ENCODE assay signal across 7 mouse cellular contexts in genomic region chr7:111122531-111123130, GRCm38 (mm10). TPM values are rescaled to one million over a fixed set of nuclear protein-coding genes. Genes with fewer than 3 reads are reported as not detected.
A peak's percentile ranks its signal among the peaks of the same experiment; 100 is the strongest.
DNase-seq lines count a peak whose midpoint lies in the region; ATAC-seq and TF ChIP-seq lines count a peak whose summit lies in the region.

No protein-coding gene starts in this region.

- ATAC-seq in intestine, postnatal 0 days = peak; percentile 100
- peak; percentile 99 for ATAC-seq in midbrain, embryonic 12.5 days (ENCODE audit: low FRiP score, low read depth)

- peak overlapping the region; percentile 77 for H3K4me3 ChIP-seq in embryonic facial prominence, embryonic 10.5 days
- peak overlapping the region; percentile 68 for H3K4me3 ChIP-seq in intestine, postnatal 0 days (ENCODE audit: low read depth, low read length)
- peak overlapping the region; percentile 67 for H3K4me3 ChIP-seq in midbrain, embryonic 12.5 days
- H3K4me3 ChIP-seq in small intestine, adult 2 months (ENCODE audit: low read depth, low read length) = peak overlapping the region; percentile 65

- TF ChIP-seq POLR2A in small intestine, adult 2 months (IDR thresholded peaks at IDR 0.05; ENCODE audit: low read depth, low read length) = peak; percentile 97

- H3K27ac ChIP-seq in embryonic facial prominence, embryonic 10.5 days (replicated peaks) = peak overlapping the region; percentile 99
- peak overlapping the region; percentile 92 for H3K27ac ChIP-seq in intestine, postnatal 0 days (ENCODE audit: low read depth, low read length)
- peak overlapping the region; percentile 96 for H3K27ac ChIP-seq in midbrain, embryonic 12.5 days (replicated peaks)
- peak overlapping the region; percentile 94 for H3K27ac ChIP-seq in small intestine, adult 2 months (ENCODE audit: insufficient read depth, low read depth, low read length)

- H3K27me3 ChIP-seq in embryonic facial prominence, embryonic 10.5 days (replicated peaks; ENCODE audit: low read depth, poor library complexity, severe bottlenecking) = no peaks in the 10 kb centered on the region
- H3K27me3 ChIP-seq in intestine, postnatal 0 days (replicated peaks; ENCODE audit: control insufficient read depth, insufficient read depth, low read length) = no peaks in the 10 kb centered on the region
- no peaks in the 10 kb centered on the region for H3K27me3 ChIP-seq in midbrain, embryonic 12.5 days
- no peaks in the 10 kb centered on the region for H3K27me3 ChIP-seq in small intestine, adult 2 months (ENCODE audit: control insufficient read depth, insufficient read depth, low read length)

- H3K4me1 ChIP-seq in embryonic facial prominence, embryonic 10.5 days = peaks cover 15% of the 10 kb centered on the region
- peaks cover 3% of the 10 kb centered on the region; the same call in 1 of the 2 replicates for H3K4me1 ChIP-seq in intestine, postnatal 0 days (replicated peaks; ENCODE audit: control insufficient read depth, insufficient read depth, low read length)
- peaks cover 11% of the 10 kb centered on the region for H3K4me1 ChIP-seq in midbrain, embryonic 12.5 days
- H3K4me1 ChIP-seq in small intestine, adult 2 months (ENCODE audit: control insufficient read depth, insufficient read depth, insufficient read length, low read length) = peaks cover 4% of the 10 kb centered on the region; the same call in 1 of the 2 replicates

- H3K4me2 ChIP-seq in intestine, postnatal 0 days (replicated peaks; ENCODE audit: low read depth) = peak overlapping the region; percentile 87
- H3K4me2 ChIP-seq in midbrain, embryonic 12.5 days (replicated peaks) = peak overlapping the region; percentile 74

- peak; percentile 97 for DNase-seq in adrenal gland, postnatal 10 days
- DNase-seq in embryonic facial prominence, embryonic 10.5 days (ENCODE audit: low spot score) = peak; percentile 96
- DNase-seq in gonadal fat pad, adult 2 months (ENCODE audit: low read depth) = peak; percentile 60
- DNase-seq in left cerebral cortex, postnatal 4 days = peak; percentile 97

- intact Hi-C loops in left cerebral cortex, postnatal 4 days (cut with DNase I) = loop anchor here (5.0 kb wide), 1 partner anchor 40 kb away; the partner anchor contains the start of gene Eif4g2

- WGBS in embryonic facial prominence, embryonic 10.5 days = under 1% methylated on average over 44 of the region's 44 CpGs
- 0% methylated on average over 44 of the region's 44 CpGs for WGBS in intestine, postnatal 0 days
- under 1% methylated on average over 35 of the region's 44 CpGs for WGBS in midbrain, embryonic 12.5 days
- under 1% methylated on average over 44 of the region's 44 CpGs for WGBS in small intestine, adult 2 months

- TF ChIP-seq CTCF in intestine, postnatal 0 days (IDR thresholded peaks at IDR 0.05; ENCODE audit: low read depth) = no peak
- no peak for TF ChIP-seq CTCF in small intestine, adult 2 months (IDR thresholded peaks at IDR 0.05; ENCODE audit: extremely low read depth, insufficient read length, insufficient replicate concordance, low read depth, low read length)

- H3K36me3 ChIP-seq in embryonic facial prominence, embryonic 10.5 days (replicated peaks) = peaks cover 20% of the 10 kb centered on the region
- no peaks in the 10 kb centered on the region for H3K36me3 ChIP-seq in intestine, postnatal 0 days (ENCODE audit: control insufficient read depth, insufficient read depth)
- peaks cover 8% of the 10 kb centered on the region for H3K36me3 ChIP-seq in midbrain, embryonic 12.5 days
- no peaks in the 10 kb centered on the region for H3K36me3 ChIP-seq in small intestine, adult 2 months (ENCODE audit: control insufficient read depth, insufficient read depth, low read length)

- peak overlapping the region; percentile 73 for H3K9ac ChIP-seq in intestine, postnatal 0 days (ENCODE audit: low read depth, low read length)
- peak overlapping the region; percentile 92 for H3K9ac ChIP-seq in midbrain, embryonic 12.5 days (replicated peaks)

- H3K9me3 ChIP-seq in embryonic facial prominence, embryonic 10.5 days = no peaks in the 10 kb centered on the region
- no peaks in the 10 kb centered on the region for H3K9me3 ChIP-seq in intestine, postnatal 0 days (ENCODE audit: control insufficient read depth)
- H3K9me3 ChIP-seq in midbrain, embryonic 12.5 days = no peaks in the 10 kb centered on the region

RNA-seq across cellular contexts. Expression of gene Eif4g2, which starts 39.8 kb away (rescaled TPM):
- total RNA-seq in adrenal gland, postnatal 10 days (2021) = 100 to 1,000 TPM; 860 to 869 TPM
- 1,371 TPM in 2 replicates for polyA plus RNA-seq in embryonic facial prominence, embryonic 10.5 days (2016; fragmentation: Nextera tagmentation; extraction: Ambion mirVana)
- 159 and 165 TPM in 2 replicates for polyA plus RNA-seq in gonadal fat pad, adult 2 months (2012; rRNA removed)
- polyA plus RNA-seq in intestine, postnatal 0 days (2015; fragmentation: Nextera tagmentation; extraction: Ambion mirVana) = 326 and 352 TPM in 2 replicates
- 1,000 to 10,000 TPM; 1,288 to 1,328 TPM for total RNA-seq in left cerebral cortex, postnatal 4 days (2021)
- 1,594 and 1,624 TPM in 2 replicates for polyA plus RNA-seq in midbrain, embryonic 12.5 days (2016; fragmentation: Nextera tagmentation; extraction: Ambion mirVana)
- polyA plus RNA-seq in small intestine, adult 2 months (2012; rRNA removed) = 17.3 and 28.7 TPM in 2 replicates

Comparison
In these comparisons a context has a peak if more than half of its experiments do, and no peak if none do; other contexts are left out.
1. Peak in every context shown above with its lines: DNase-seq, ATAC-seq, H3K4me3 ChIP-seq and H3K27ac ChIP-seq.